Mouse (Mus musculus) cortical plate, adult 2 months (tissue): ENCODE measurements at regions not wholly inside any gene's neighbourhood (a gene's known extent, or its start where the extent isn't known, plus 50 kb on each side); places are given as distances from the start of the nearest gene placed in this dataset.

Experiments used
- CTCF ChIP-seq: fragments of 200-500 bp; IDR thresholded peaks from 2 replicates; pipeline ENCODE4 v1.5.1; 2011; ENCODE audit warnings: mild to moderate bottlenecking, control low read depth, low read length; ENCODE audit not compliant: insufficient read depth; ENCODE audit errors: extremely low read depth
- POLR2A ChIP-seq: fragments of 200-500 bp; IDR thresholded peaks from 2 replicates; pipeline ENCODE4 v1.6.1; 2011; ENCODE audit warnings: mild to moderate bottlenecking, low read length, control low read depth; ENCODE audit not compliant: insufficient read depth; ENCODE audit errors: extremely low read depth

DNA sequence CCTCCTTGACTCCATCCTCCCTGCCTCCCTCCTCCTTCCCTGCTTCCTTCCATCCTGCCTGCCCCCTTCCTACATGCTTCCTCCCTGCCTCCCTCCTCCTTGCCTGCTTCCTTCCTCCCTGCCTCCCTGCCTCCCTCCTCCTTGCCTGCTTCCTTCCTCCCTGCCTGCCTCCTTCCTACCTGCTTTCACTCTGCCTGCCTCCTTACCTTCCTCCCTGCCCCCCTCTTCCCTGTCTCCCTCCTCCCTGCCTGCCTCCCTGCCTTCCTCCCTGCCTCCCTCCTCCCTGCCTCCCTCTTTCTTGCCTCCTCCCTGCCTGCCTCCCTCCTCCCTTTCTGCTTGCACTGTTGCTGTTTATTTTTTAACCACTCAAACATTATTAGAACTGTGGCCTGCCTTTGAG is 54.2 kb upstream of the Arid2 start:
- TF ChIP-seq POLR2A: no peak
- no peak for TF ChIP-seq CTCF
